Mouse (Mus musculus) testis, postnatal 10 days (tissue): ENCODE data around the gene Gm6482.
"Not testable (repeated sequence)": the region's sequence is repeated elsewhere in the genome, so short reads cannot be mapped to it uniquely, and the experiment has no call there.

Experiments used
- DNase-seq: peaks from one replicate; pipeline ENCODE4 v3.0.0; 2021; ENCODE audit warnings: low spot score

The Gm6482 gene

GRCm38 (mm10) chr14:41408181-41408580, at the start of gene Gm6482:
Gene Gm6482 (minus strand): TSS chr14:41408281.
- not testable (repeated sequence) for DNase-seq

GRCm38 (mm10) chr14:41453418-41453817, 45.3 kb upstream of the Gm6482 start, which contains the start of gene Gm7954:
Gene Gm7954 (minus strand): TSS chr14:41453518.
- DNase-seq = not testable (repeated sequence)

GRCm38 (mm10) chr14:41425393-41426075, 17.5 kb upstream of the Gm6482 start:
- DNase-seq = peak; percentile 36

GRCm38 (mm10) chr14:41424694-41425093, 16.6 kb upstream of the Gm6482 start:
- peak; percentile 34 for DNase-seq

- not testable (repeated sequence) for DNase-seq
These were observed 21.8 kb downstream of the Gm6482 start, which contains the start of gene Gm7945 for GRCm38 (mm10) chr14:41386279-41386678. Gene Gm7945 (minus strand): TSS chr14:41386379.
